Mouse (Mus musculus) lung, postnatal 0 days (tissue): ENCODE measurements at regions not wholly inside any gene's neighbourhood (a gene's known extent, or its start where the extent isn't known, plus 50 kb on each side); places are given as distances from the start of the nearest gene placed in this dataset.
A peak's percentile ranks its signal among the peaks of the same experiment; 100 is the strongest.

ENCODE experiments used
- ATAC-seq: fragments of 200-750 bp; cut with Nextera tagmentation; 2 replicates; pipeline ENCODE4 v1.8.0; 2017; ENCODE audit warnings: moderate library complexity
- DNase-seq: peaks from one replicate; pipeline ENCODE4 v3.0.0-alpha.2; 2016; ENCODE audit warnings: low spot score
- H3K27ac ChIP-seq: fragments of 300-500 bp; sonication (generic); 2 replicates; pipeline ENCODE4 v1.5.1; 2014; ENCODE audit warnings: antibody characterized with exemption, mild to moderate bottlenecking, low read length, mixed read lengths
- H3K27me3 ChIP-seq: fragments of 300-500 bp; sonication (generic); replicated peaks from 2 replicates; pipeline ENCODE4 v1.6.1; 2014; ENCODE audit warnings: low read length, mixed read lengths; ENCODE audit not compliant: insufficient read depth
- H3K36me3 ChIP-seq: fragments of 300-500 bp; sonication (generic); 2 replicates; pipeline ENCODE4 v1.6.1; 2014; ENCODE audit warnings: low read length, mixed read lengths; ENCODE audit not compliant: insufficient read depth
- H3K4me1 ChIP-seq: fragments of 300-500 bp; sonication (generic); 2 replicates; pipeline ENCODE4 v1.6.1; 2014; ENCODE audit warnings: antibody characterized with exemption, low read depth, low read length, mixed read lengths; ENCODE audit not compliant: insufficient read depth
- H3K4me2 ChIP-seq: fragments of 300-500 bp; sonication (generic); replicated peaks from 2 replicates; pipeline ENCODE4 v1.6.1; 2014; ENCODE audit warnings: low read depth, mild to moderate bottlenecking, low read length, moderate library complexity, mixed read lengths
- H3K4me3 ChIP-seq: fragments of 300-500 bp; sonication (generic); 2 replicates; pipeline ENCODE4 v1.5.1; 2014; ENCODE audit warnings: low read depth, low read length
- H3K9ac ChIP-seq: fragments of 300-500 bp; sonication (generic); replicated peaks from 2 replicates; pipeline ENCODE4 v1.6.1; 2014; ENCODE audit warnings: low read depth, mild to moderate bottlenecking
- H3K9me3 ChIP-seq: fragments of 300-500 bp; sonication (generic); 2 replicates; pipeline ENCODE4 v1.6.1; 2016; ENCODE audit warnings: low read length, mixed read lengths
- CTCF ChIP-seq: IDR thresholded peaks from 2 replicates; pipeline ENCODE4 v1.5.1; 2016; ENCODE audit warnings: antibody characterized with exemption, mild to moderate bottlenecking
- EP300 ChIP-seq: IDR thresholded peaks from 2 replicates; pipeline ENCODE4 v1.6.1; 2016; ENCODE audit warnings: antibody characterized with exemption, mild to moderate bottlenecking, control low read depth
- WGBS: fragments of 180-500 bp; shearing (Covaris S2); extraction: QIAGEN DNeasy Blood & Tissue Kit; methylation state at CpG from one replicate; pipeline ENCODE4 v1.1.7; 2014; 5-methylcytosine and 5-hydroxymethylcytosine counted together

DNA sequence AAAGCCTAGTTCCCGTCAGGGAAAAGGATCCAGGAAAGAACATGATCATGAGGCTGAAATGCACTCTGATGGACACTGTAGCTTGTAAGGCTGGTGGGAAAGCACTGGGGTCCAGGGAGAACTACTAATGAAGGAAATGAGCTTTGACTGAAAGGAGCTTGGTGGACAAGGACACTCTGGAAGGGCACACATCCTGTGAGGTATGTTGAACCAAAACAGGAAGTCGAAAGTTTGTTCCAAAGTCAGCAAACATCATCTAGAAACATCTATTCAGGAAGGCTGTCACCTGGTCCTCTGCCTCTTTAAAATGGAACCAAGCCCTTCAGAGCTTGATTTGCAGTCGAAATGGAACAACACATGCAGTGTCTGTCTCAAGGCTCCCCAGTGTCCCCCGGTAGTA, 143.1 kb downstream of the Hlx start:
- H3K4me3 ChIP-seq, result no peak overlapping the region
- H3K4me1 ChIP-seq, result no peaks in the 10 kb centered on the region; the same call in 1 of the 2 replicates
- TF ChIP-seq CTCF (no peak), EP300 (peak; percentile 66; the same call in 1 of the 2 replicates)
- H3K9ac ChIP-seq, result no peak overlapping the region
- DNase-seq (no peak), ATAC-seq (peak; percentile 59)
- no peaks in the 10 kb centered on the region for H3K36me3 ChIP-seq
- H3K27ac ChIP-seq, result no peak overlapping the region; the same call in 1 of the 2 replicates
- no peak overlapping the region for H3K4me2 ChIP-seq
- no peaks in the 10 kb centered on the region for H3K9me3 ChIP-seq
- no peaks in the 10 kb centered on the region for H3K27me3 ChIP-seq
- 45% methylated on average over 4 of the region's 4 CpGs for WGBS

DNA sequence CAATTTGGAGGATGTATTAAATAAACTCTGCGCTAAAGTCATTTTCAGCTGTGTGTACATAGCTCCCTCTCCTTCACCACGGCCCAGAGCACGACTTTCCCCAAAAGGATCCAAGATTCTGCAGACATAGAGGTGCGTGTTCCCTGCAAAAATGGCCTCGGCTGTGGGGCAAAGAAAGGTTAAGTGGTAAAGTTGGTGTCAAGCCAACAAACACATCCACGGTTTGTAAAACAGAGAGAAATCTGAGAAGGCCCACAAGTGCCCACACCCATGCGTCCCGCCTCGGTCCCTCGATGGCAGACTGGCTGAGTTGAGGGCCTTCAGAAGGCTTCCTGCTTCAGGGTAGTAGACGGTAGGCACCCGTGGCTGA, 147.9 kb downstream of the Hlx start:
- WGBS, result 32% methylated on average over 12 of the region's 12 CpGs
- Histone ChIP-seq H3K27ac (no peak overlapping the region), H3K4me3 (no peak overlapping the region), H3K4me1 (no peaks in the 10 kb centered on the region; the same call in 1 of the 2 replicates), H3K36me3 (no peaks in the 10 kb centered on the region), H3K9ac (no peak overlapping the region), H3K27me3 (no peaks in the 10 kb centered on the region), H3K9me3 (no peaks in the 10 kb centered on the region), H3K4me2 (no peak overlapping the region)
- ATAC-seq (no peak), DNase-seq (peak; percentile 14)
- TF ChIP-seq CTCF (no peak), EP300 (no peak)

- no peak for TF ChIP-seq CTCF
- H3K36me3 ChIP-seq, result no peaks in the 10 kb centered on the region
- 47% methylated on average over 6 of the region's 6 CpGs for WGBS
- H3K4me3 ChIP-seq, result no peak overlapping the region
- no peaks in the 10 kb centered on the region for H3K27me3 ChIP-seq
- no peak overlapping the region for H3K4me2 ChIP-seq
- H3K27ac ChIP-seq, result no peak overlapping the region
- H3K9me3 ChIP-seq, result no peaks in the 10 kb centered on the region
- DNase-seq (peak; percentile 12), ATAC-seq (no peak)
- H3K4me1 ChIP-seq, result no peaks in the 10 kb centered on the region; the same call in 1 of the 2 replicates
- H3K9ac ChIP-seq, result no peak overlapping the region
Observed at GRCm38 (mm10) chr1:184583751-184584504, 148.5 kb downstream of the Hlx start.

- 50% methylated on average over 3 of the region's 3 CpGs for WGBS
- no peaks in the 10 kb centered on the region for H3K36me3 ChIP-seq
- peak; percentile 60 for ATAC-seq
- no peaks in the 10 kb centered on the region for H3K9me3 ChIP-seq
- H3K4me2 ChIP-seq, result no peak overlapping the region
- no peak for DNase-seq
- no peak for TF ChIP-seq EP300
- H3K27ac ChIP-seq, result no peak overlapping the region
- no peak overlapping the region for H3K4me3 ChIP-seq
- no peaks in the 10 kb centered on the region for H3K27me3 ChIP-seq
- no peaks in the 10 kb centered on the region; the same call in 1 of the 2 replicates for H3K4me1 ChIP-seq
- H3K9ac ChIP-seq, result no peak overlapping the region
Observed at GRCm38 (mm10) chr1:184579475-184579874, 152.9 kb downstream of the Hlx start.

DNA sequence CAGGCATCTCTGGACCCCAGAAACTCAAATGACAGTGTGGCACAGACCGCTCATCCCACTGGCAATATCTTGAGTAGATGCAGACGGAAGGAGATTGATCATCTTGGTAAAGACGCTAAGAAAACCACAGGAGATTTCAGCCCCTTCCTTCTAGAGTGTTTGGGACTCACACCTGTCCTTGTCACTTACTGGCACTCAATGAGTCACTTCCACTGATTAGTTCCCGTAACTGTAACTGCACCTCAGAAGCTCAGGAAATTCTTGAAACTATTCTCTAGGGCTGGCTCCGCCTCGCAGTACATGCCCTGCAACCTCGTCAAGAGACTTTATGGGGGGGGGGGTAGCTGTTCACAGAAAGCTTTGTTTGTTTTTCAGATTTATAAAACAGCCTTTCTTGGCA, 155.9 kb downstream of the Hlx start:
- Histone ChIP-seq H3K27me3 (no peaks in the 10 kb centered on the region), H3K36me3 (no peaks in the 10 kb centered on the region), H3K4me3 (no peak overlapping the region), H3K9ac (no peak overlapping the region), H3K27ac (no peak overlapping the region), H3K4me2 (no peak overlapping the region), H3K4me1 (no peaks in the 10 kb centered on the region), H3K9me3 (no peaks in the 10 kb centered on the region)
- no peak for DNase-seq
- 50% methylated on average over 7 of the region's 7 CpGs for WGBS
- no peak for TF ChIP-seq CTCF
- no peak for TF ChIP-seq EP300
- no peak for ATAC-seq

DNA sequence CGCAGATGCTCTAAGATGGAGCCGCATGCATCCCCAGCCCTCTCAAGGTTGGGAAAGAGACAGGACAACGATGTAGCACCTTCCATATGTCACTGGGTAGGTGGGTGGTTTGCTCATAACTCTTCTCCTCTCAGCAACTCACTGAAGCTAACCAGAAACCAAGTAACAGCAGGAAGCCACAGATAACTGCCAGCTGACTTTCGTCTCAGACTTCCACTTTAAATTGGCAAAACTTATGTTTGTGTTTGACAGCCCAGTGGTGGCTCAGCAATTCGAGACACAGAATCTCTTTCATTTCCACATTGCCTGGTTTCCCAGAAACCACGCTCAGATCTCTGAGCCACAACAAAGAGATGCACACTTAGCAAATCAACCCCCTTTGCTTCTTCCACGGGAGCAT, 159.1 kb downstream of the Hlx start:
- H3K4me3 ChIP-seq, result no peak overlapping the region
- ATAC-seq (no peak), DNase-seq (peak; percentile 62)
- H3K27me3 ChIP-seq, result no peaks in the 10 kb centered on the region
- H3K36me3 ChIP-seq, result no peaks in the 10 kb centered on the region
- 46% methylated on average over 7 of the region's 7 CpGs for WGBS
- TF ChIP-seq EP300 (no peak), CTCF (no peak)
- H3K4me1 ChIP-seq, result no peaks in the 10 kb centered on the region
- H3K4me2 ChIP-seq, result no peak overlapping the region
- no peak overlapping the region for H3K9ac ChIP-seq
- H3K9me3 ChIP-seq, result no peaks in the 10 kb centered on the region
- no peak overlapping the region for H3K27ac ChIP-seq

- 84% methylated on average over 5 of the region's 5 CpGs for WGBS
- ATAC-seq (no peak), DNase-seq (no peak)
- H3K36me3 ChIP-seq, result no peaks in the 10 kb centered on the region
- no peaks in the 10 kb centered on the region for H3K4me1 ChIP-seq
- no peak overlapping the region for H3K4me2 ChIP-seq
- H3K9me3 ChIP-seq, result no peaks in the 10 kb centered on the region
- H3K9ac ChIP-seq, result no peak overlapping the region
- TF ChIP-seq CTCF, result no peak
- no peak for TF ChIP-seq EP300
- H3K27me3 ChIP-seq, result no peaks in the 10 kb centered on the region
- no peak overlapping the region for H3K4me3 ChIP-seq
- H3K27ac ChIP-seq, result no peak overlapping the region
Observed at GRCm38 (mm10) chr1:184570681-184571080, 161.7 kb downstream of the Hlx start.
